Mouse (Mus musculus): ENCODE results near the gene Aspa. TPM values are rescaled to one million over a fixed set of nuclear protein-coding genes. Genes with fewer than 3 reads are reported as not detected.
A peak's percentile ranks its signal among the peaks of the same experiment; 100 is the strongest.
"Not testable (repeated sequence)": the region's sequence is repeated elsewhere in the genome, so short reads cannot be mapped to it uniquely, and the experiment has no call there.

Aspa gene
- not detected in 2 replicates for total RNA-seq (2014; fragmentation: Nextera tagmentation)
- total RNA-seq (2017) = 0.62 and 1.9 TPM in 2 replicates

DNA sequence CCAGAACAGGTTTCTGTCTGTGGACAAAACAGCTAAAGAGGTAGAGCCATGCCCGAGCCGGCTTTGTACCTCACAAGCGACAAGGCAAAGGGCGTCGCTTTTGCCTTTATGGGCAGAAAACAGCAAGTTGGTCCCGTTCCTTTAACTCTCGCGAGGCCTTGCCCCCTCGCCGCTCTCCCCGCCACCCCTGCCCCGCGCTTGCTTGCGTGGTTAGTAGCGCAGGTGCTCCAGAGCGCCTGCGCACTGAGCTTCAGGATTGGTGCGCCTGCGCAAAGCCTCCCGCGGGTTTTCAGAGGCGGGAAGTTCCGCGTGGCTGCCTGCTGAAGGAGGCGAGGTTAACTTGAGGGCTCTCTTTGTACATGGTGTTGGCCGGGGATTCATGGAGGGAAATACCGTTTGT, at the start of gene Aspa, which contains the start of the genes Gm49340 and Spata22:
Aspa (minus strand) TSS at position 155 of the 400 bp plus-strand sequence.
Gm49340 (plus strand) TSS at position 300 of the 400 bp plus-strand sequence.
Spata22 (plus strand) TSS at position 300 of the 400 bp plus-strand sequence.
- ATAC-seq (replicated peaks; ENCODE audit: poor library complexity, severe bottlenecking) = no peak

DNA sequence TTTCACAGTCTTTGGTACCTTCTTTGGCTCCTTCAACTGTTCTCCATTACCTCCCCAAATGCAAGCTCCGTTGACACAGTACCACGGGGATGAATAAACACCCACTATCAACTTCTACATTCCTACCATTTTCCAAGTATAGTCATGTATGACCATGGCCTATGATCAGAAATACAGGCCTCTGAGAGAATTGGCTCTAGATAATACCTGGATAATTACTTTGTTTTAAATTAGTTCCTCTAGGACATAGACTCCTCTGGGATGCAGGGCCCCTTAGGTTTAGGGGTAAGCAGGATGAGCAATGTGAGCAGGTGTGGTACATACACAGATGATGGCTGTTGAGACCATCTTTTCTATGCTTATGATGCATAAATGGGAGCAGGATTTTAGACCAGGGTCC, 41.5 kb upstream of the Aspa start, which contains the start of gene Olfr376:
Olfr376 (plus strand) TSS at position 301 of the 400 bp plus-strand sequence.
- ATAC-seq (replicated peaks; ENCODE audit: poor library complexity, severe bottlenecking) = no peak

DNA sequence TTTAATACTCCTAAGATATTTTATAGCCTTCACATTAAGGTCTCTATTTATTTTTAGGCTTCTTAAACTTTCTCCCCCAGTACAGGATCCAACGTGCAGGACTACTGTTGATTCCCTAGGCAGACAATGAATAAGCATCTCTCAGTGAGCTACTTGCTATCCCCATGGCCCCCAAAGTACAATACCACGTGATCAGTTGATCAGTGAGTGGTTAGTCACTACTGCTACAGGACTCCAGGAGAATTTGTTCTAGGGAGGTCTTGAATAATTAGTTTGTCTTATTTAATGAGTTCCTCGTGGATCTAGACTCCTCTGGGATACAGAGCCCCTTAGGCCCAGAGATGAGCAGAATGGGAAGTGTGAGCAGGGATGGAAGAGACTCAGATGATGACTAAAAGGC, 21.1 kb upstream of the Aspa start, which contains the start of gene Olfr20:
Olfr20 (plus strand) TSS at position 301 of the 400 bp plus-strand sequence.
- no peak for ATAC-seq (replicated peaks; ENCODE audit: poor library complexity, severe bottlenecking)

DNA sequence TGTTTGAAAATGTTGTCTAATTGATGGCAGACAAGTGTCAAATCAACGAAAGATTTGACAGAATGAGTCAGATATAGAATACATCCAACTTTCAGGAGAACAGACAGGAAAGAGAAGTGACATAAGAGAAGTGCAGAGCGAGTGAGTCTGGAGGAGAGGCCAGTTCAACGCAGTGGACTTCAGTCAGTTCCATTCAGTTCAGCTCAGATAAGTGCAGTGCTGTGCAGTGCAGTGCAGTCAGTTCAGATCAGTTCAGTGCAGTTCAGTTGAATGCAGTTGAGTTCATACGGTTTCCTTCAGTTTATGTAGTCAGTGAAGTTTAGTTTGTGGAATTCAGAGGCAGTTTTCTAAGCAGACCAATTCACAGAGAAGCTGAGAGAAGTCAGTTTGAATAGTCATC, 7.5 kb upstream of the Aspa start:
- ATAC-seq (replicated peaks; ENCODE audit: poor library complexity, severe bottlenecking) = no peak

DNA sequence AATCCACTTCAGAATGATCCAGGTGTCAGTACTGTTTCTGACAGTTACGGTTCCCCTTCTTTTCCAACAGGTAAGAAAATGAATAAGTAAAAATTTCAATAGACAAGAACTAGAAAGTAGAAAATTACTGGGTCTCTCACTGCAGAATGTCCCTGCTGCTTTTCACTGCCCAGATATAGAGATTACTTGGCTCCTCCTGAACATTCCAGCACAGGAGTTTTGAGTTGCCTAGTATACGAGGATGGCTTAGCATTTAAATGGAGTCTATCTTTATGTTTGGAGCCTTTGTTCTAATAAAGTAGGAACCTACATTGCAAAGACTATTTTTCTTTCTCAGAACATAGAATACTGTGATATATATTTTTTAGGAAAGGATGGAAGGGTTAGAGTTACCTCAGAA, 4.0 kb upstream of the Aspa start:
- ATAC-seq (replicated peaks; ENCODE audit: poor library complexity, severe bottlenecking) = no peak

DNA sequence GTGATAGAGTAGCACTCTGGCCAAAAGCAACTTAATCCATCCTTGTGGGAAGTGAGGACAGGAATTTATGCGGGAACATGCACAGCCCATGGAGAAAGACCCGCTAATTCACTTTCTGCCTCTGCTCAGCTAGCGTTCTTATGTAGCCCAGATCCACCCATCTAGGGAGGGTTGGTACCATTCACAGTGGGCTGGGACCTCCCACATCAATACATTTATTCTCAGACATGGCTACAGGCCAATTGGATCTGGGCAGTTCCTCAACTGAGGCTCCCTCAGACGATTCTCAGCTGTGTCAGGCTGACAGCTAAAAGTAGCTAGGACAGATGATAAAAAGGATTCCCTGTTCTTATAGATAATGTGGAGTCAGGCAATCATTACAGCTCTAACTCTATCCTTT, 2.0 kb downstream of the Aspa start:
- ATAC-seq (replicated peaks; ENCODE audit: poor library complexity, severe bottlenecking) = no peak

DNA sequence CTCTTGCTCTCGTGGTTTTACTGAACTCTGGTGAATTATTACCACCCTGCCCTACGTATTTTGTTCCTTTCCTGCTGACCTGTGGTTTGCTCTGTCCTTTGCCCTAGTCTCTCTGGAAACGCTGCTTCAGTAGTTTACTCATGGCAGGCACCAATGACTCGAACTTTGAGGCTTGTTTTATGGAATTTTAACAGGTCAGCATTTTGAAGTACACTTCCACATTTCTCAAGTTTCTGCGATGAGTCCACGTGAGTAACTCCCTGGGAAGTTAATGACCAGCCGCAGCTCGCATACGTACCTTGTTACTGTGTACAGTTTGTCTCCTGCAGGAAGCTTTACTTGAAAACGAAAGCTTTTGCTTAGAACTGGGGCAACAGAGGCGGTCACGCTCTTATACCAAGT, 2.9 kb downstream of the Aspa start:
- peak; percentile 67 for ATAC-seq (replicated peaks; ENCODE audit: poor library complexity, severe bottlenecking)

DNA sequence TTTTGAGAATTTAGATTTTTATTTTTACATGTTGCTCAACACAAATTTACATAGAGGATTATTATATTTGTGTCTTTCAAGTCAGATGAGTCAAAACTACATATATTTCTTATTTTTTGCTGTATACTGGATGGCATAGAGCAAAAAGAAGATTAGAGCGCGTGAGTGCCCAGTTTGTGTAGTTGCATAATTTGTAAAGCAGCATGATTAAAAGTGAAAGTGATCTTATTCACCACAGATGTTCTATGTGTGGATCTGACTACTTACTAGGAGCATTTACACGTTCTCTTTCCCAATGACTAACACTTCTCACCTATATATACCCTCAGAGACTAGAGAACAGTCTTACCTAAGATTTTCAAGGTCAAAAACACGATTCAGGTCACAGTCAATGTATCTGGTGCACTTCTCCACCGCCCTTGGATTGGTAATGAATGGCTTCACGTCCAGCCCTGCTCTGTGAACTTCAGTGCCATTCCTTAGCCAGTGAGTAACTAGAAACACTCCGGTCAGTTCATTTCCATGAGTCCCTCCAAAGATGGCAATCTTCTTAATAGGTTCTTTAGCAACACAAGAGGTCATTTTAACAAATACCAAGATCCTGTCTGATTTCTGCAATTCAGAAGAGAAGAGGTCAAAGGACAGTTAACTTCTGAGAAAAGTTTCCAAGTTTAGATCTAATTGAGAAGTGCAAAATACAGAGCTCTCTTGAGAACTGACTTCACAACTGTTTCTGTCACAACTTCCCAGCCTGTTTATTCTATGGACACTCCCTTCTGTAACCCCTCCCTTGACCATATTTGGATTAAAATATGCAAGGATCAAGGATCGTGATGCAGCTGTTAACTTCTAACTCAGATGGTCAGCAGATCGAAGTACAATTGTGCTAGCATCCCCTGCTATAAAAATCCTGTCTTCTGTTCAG, 5.2 kb downstream of the Aspa start:
- no peak; the same call in 1 of the 2 replicates for ATAC-seq (replicated peaks; ENCODE audit: poor library complexity, severe bottlenecking)

DNA sequence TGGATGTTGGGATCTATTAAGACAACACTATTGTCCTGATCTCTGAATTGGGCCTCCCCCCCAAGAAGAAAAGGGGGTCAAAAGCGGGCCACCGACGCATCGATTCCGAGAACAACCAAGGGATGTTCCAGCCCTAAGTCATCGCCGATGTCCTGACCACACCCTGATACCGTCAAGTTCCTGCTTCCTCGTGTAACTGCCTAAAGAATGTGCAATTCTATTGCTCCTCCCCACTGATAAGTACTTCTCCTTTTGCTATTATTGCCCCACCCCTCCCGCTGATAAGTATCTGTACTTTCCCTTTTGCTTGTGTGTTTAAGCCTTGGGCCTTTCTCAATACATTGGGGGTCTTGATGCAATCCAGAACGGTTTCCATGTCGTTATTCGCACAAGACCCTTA, 8.3 kb downstream of the Aspa start:
- not testable (repeated sequence) for ATAC-seq (replicated peaks; ENCODE audit: poor library complexity, severe bottlenecking)

DNA sequence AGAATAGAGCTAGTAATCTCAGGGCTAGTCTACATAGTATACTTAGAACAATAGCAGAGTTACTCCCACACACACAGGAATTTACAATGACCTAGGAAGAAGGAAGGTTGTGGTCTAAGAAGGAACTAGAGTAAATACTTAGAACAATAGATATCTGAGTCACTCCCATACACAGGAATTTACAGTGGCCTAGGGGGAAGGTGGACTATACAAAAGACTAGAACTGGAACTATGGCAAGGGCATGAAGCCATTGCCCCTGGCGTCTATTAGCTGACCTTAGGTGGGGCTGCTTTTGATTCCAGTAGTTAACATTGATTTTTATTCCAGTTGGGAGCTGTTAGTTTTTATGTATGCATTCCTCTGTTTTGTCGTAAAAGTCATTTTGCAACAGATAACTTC, 10.8 kb downstream of the Aspa start:
- ATAC-seq (replicated peaks; ENCODE audit: poor library complexity, severe bottlenecking) = not testable (repeated sequence)

DNA sequence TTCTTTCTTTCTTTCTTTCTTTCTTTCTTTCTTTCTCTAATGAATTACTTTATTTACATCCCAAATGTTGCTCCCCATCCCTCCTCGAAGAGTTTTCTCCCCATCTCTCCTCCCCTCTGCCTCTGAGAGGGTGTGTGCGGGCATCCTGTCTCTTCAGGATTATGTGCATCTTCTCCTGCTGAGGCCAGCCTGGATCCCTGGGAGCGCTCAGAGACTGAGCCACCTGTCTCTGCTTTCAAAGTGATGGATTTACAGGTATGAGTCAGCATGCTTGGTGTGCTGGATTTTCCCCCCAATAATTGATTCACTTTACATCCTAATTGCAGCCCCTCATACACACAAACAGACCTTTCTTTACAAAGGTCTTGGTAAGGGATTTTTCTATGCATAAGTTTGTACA, 13.4 kb downstream of the Aspa start:
- no peak for ATAC-seq (replicated peaks; ENCODE audit: poor library complexity, severe bottlenecking)

DNA sequence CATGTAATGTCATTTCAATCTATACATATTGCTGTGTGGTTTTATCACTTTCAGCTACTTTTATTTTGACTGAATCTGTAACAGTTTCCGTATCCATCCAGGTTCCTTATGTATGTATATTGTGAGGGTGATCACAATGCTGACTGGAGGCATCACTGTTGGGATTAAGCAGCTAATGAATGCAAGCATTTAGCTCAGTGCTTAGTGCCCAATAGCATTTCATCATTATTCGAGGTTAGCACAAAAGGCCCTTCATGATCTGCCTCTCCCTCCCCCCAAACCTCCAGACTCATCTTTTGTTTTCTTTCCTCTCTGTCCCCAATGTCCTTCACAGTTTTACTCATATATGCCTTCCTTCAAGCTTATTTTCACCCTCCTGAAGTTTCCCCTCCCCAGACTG, 26.3 kb downstream of the Aspa start:
- no peak for ATAC-seq (replicated peaks; ENCODE audit: poor library complexity, severe bottlenecking)

DNA sequence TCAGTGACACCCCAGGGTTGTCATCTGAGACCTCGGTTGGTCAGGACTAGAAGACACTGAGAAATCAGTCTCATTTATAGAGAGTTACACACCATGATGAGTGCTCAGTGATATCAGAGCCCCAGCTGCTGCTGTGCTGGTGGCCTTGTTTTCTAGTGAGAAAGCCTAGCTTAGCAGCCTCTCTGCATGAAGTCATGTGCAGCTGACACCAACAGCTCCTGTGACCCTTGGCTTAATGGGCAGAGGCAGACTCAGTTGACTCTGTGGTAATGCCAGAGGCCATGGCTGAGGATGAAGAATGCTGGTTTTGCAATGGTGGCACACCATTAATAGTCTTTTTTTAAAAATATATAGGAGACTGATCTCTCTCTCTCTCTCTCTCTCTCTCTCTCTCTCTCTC, 39.8 kb downstream of the Aspa start:
- ATAC-seq (replicated peaks; ENCODE audit: poor library complexity, severe bottlenecking) = no peak

DNA sequence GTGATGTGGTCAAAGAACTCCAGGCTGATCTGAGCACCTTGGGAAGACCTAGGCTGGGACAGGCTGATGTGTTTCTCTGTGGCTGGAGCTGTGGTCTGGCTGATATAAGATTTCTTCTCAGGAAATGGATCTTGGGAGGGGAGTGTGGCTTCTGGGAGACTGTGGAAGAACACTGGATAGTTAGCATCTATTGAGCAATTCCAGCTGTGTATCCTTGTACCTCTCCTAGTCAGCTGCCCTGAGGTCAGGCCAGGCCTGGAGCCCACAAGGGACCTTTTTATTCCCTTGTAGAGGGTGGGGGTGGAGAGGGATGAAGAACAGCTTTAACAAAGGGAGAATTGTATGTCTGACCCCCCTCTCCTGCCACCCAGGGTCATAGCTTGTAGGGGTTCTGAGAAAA, 45.0 kb downstream of the Aspa start:
- ATAC-seq (replicated peaks; ENCODE audit: poor library complexity, severe bottlenecking) = no peak

DNA sequence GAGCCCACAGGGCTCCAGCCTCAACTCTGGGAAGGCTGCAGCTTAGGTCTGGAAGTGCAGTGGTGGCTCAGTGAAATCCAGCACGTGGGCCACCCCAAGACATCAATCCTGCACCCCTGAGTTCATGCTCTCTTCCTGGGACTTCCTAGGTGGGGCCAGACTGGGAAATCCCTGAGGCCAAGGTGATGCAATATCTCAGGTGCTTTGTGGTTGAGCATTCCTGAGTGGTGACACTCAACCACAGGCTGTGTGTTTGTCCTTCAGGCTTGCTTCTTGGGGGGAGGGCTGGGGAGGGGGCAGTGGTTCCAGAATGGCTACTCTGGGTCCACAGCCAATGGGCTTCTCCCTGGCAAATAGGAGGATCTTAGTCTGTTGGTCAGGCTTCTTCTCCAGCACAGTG, 45.5 kb downstream of the Aspa start:
- no peak for ATAC-seq (replicated peaks; ENCODE audit: poor library complexity, severe bottlenecking)

DNA sequence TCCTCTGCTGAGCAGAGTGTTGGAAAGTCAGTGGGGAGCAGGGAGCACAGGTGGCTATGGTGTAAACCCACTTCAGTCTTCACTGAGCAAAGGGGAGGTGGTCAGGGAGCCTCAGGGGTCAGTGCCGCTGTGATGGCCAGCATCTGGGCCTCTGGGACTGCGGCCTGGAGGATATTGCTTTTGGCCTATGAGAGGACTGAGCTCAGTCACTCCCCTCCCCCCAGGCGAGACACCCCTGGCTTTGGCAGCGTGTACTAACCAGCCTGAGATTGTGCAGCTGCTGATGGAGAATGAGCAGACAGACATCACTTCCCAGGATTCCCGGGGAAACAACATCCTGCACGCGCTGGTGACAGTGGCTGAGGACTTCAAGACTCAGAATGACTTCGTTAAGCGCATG, 46.0 kb downstream of the Aspa start:
- no peak for ATAC-seq (replicated peaks; ENCODE audit: poor library complexity, severe bottlenecking)

DNA sequence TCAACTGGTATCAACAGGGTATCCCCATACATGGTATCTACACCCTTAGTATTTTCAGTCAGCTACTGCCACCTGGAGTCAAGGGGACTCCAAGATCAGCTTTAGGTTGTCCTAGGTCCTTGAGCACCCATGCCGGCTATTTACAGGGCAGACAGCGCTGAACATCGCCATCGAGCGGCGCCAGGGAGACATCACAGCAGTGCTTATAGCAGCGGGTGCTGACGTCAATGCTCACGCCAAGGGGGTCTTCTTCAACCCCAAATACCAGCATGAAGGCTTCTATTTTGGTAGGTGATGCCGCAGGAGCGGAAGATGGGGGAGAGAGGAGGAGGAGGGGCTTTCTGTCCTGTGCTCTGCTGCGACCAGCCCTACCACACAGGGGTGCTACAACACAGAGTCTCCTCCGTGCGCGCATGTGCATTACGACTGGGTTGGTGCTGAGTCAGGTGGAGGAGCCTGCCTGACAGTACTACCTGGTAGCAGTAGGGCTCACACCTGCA, 47.8 kb downstream of the Aspa start:
- peak; percentile 61 for ATAC-seq (replicated peaks; ENCODE audit: poor library complexity, severe bottlenecking)

DNA sequence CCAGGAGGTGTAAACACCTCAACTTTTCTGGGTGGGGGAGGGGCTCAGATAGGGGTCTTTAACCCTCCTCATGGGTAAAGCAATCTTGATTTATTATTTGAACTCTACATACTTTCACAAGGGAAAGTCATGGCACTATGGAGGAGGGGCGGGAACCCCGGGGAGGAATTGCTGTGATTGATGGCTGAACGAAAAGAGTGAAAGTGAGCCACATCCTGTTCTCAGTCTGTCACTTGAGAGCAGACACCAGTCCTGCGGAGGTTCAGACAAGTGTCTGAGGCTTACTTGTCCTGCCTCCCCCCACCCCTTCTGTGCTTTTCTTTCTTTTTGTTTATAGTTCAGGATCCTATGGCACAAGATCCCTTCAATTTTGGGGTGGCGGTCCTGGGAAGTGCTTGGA, 48.7 kb downstream of the Aspa start:
- ATAC-seq (replicated peaks; ENCODE audit: poor library complexity, severe bottlenecking) = no peak

DNA sequence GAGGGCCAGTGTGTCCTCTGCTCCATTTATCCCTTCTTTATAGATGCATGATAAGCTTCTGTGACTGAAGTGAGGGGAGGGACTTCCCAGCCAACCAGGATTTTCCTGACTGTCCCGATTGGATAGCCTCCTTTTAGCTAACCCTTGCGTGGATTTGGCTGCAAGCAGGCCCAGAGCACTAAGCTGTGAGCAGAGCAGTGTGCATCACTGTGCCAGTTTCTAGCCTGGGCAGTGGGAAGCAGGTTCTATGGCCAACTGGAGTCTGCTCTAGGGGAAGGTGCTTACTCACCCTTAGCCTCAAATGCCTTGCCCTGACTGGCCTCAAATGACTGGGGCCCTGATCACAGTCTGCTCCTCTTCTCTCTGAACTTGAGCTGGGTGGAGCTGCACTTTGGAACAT, 54.6 kb downstream of the Aspa start:
- no peak for ATAC-seq (replicated peaks; ENCODE audit: poor library complexity, severe bottlenecking)

DNA sequence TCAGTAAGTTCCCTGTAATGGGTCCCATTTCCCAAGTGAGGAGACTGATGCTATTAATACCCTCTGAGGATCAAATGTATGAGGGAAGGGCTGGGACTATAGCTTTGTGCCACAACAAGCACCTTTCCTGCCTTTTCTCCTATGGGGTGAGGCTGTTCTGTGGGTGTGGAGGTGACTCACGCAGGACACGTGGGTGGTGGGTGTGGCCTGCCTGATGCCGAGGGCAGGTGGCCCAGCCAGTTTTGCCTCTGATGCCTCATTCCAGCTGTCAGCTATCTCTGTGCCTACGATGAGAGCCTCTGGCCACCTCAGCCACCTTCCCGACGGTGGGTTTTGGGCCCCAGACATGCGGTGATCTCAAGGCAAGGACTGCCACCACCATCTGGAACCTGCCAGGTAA, 62.1 kb downstream of the Aspa start, which contains the start of gene Trpv3:
Trpv3 (plus strand) TSS at position 122 of the 400 bp plus-strand sequence.
- no peak for ATAC-seq (replicated peaks; ENCODE audit: poor library complexity, severe bottlenecking)

DNA sequence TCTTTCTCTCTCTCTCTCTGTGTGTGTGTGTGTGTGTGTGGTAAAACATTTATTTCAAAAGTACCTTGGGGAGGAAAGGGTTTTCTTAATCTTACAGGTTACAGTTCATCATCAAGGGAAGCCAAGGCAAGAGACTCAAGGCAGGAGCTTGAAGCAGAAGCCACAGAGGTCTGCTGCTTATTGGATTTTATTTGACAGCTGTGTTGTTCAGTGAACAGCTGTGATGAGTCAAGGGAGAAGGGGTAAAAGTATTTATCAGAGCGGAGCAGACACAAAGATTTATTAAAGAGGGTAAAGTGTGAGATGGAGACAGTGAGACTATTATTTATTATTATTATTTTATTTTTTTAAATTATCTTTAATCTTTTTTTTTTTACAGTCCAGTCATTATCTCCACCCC, 68.0 kb downstream of the Aspa start:
- no peak for ATAC-seq (replicated peaks; ENCODE audit: poor library complexity, severe bottlenecking)

Data from granulocyte monocyte progenitor cell, adult 5-6 weeks (primary cell).